Mouse (Mus musculus): Measurements from ENCODE around the gene Mlxipl. TPM values are rescaled to one million over a fixed set of nuclear protein-coding genes. Genes with fewer than 3 reads are reported as not detected.
"Not testable (repeated sequence)": the region's sequence is repeated elsewhere in the genome, so short reads cannot be mapped to it uniquely, and the experiment has no call there.

Gene Mlxipl
- 0.54 and 1.2 TPM in 2 replicates for polyA plus RNA-seq (2014; fragmentation: Nextera tagmentation; extraction: Ambion mirVana)

DNA sequence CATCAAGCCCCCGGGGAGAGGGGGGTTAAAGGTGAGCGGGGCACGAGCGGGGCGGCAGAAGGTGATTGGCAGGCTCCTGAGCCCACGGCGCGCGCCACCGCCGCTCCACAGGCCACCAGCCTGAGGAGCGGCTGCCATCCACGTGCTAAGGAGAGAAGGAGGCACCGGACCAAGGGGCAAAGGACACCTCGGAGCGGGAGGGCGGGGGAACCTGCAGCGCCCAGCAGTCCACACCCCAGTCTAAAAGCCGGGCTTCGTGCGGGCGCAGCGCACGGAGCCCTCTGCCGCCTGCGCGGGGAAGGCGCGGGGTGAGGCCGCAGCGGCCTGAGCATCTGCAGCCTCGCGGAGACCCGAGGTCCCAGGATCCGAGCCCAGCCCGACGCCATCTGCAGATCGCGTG, at the start of gene Mlxipl:
Gene Mlxipl, plus strand, starts transcription at position 238 of the 400 bp plus-strand sequence.
- Histone ChIP-seq H3K4me2 (peak within 1 kb of the TSS; percentile 39), H3K4me3 (ENCODE audit: low read depth, low read length) (peak within 1 kb of the TSS; percentile 6; the same call in 1 of the 2 replicates), H3K9me3 (replicated peaks; ENCODE audit: control insufficient read depth, low read length) (no peaks in the 10 kb centered on the region), H3K36me3 (ENCODE audit: control insufficient read depth, insufficient read depth, low read length) (no peaks in the 10 kb centered on the region), H3K27ac (ENCODE audit: low read depth, low read length) (no peak within 1 kb of the TSS), H3K9ac (ENCODE audit: low read depth, low read length) (no peak within 1 kb of the TSS), H3K27me3 (ENCODE audit: control insufficient read depth, insufficient read depth, low read length) (peaks cover 64% of the 10 kb centered on the region), H3K4me1 (ENCODE audit: control insufficient read depth, insufficient read depth, low read length) (no peaks in the 10 kb centered on the region)
- WGBS (ENCODE audit: insufficient replicate concordance) = 4% methylated on average over 36 of the region's 39 CpGs
- ATAC-seq (replicated peaks; ENCODE audit: insufficient number of reproducible peaks, low FRiP score, low TSS enrichment) = no peak

DNA sequence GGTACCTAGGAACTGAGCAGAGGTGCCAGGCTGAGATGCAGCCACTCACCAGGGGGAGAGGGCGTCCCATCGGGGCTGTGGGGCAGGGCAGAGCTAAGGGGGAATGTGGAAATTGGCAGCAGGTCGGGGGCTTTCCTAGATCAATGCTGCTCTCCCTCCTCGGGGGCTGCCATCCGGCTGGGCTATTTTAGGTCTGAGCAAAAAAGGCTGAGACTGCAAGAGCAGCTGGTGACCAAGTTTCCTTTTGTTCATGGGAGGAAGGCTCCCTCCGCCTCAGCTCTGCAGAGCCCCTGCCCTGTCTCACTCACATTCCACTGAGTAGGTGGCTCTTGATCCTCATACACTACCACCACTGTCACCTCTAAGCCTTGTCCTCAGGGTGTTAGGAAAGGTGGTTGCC, 49.6 kb upstream of the Mlxipl start:
- ATAC-seq (replicated peaks; ENCODE audit: insufficient number of reproducible peaks, low FRiP score, low TSS enrichment) = no peak
- H3K27ac ChIP-seq (ENCODE audit: low read depth, low read length) = no peak overlapping the region
- H3K4me2 ChIP-seq = no peak overlapping the region
- no peaks in the 10 kb centered on the region for H3K9me3 ChIP-seq (replicated peaks; ENCODE audit: control insufficient read depth, low read length)
- H3K27me3 ChIP-seq (ENCODE audit: control insufficient read depth, insufficient read depth, low read length) = no peaks in the 10 kb centered on the region
- no peak overlapping the region for H3K4me3 ChIP-seq (ENCODE audit: low read depth, low read length)
- H3K4me1 ChIP-seq (ENCODE audit: control insufficient read depth, insufficient read depth, low read length) = peaks cover 19% of the 10 kb centered on the region
- H3K36me3 ChIP-seq (ENCODE audit: control insufficient read depth, insufficient read depth, low read length) = peaks cover 4% of the 10 kb centered on the region
- no peak overlapping the region for H3K9ac ChIP-seq (ENCODE audit: low read depth, low read length)
- 37% methylated on average over 6 of the region's 6 CpGs for WGBS (ENCODE audit: insufficient replicate concordance)

DNA sequence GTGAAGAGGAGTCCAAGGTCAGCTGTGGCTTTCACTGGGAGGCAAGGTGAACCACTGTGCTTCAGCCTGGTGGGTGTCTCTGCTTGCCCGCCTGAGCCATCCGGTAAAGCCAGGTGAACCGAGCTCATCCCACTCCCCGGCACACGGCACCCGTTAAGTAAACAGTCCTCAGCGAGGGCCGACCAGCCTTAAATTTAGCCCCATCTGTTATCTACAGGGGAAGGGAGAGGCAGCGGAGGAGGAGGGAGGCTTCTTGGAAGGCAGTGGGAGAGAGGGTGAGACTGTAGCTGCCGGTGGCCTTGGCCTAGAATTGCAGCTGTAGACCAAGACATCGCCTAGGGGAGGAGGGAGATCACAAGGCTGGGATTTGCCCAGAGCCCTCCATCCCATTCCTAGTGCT, 48.9 kb upstream of the Mlxipl start:
- H3K4me2 ChIP-seq = no peak overlapping the region
- no peaks in the 10 kb centered on the region for H3K9me3 ChIP-seq (replicated peaks; ENCODE audit: control insufficient read depth, low read length)
- 35% methylated on average over 11 of the region's 11 CpGs for WGBS (ENCODE audit: insufficient replicate concordance)
- H3K9ac ChIP-seq (ENCODE audit: low read depth, low read length) = no peak overlapping the region
- peaks cover 8% of the 10 kb centered on the region for H3K36me3 ChIP-seq (ENCODE audit: control insufficient read depth, insufficient read depth, low read length)
- H3K4me1 ChIP-seq (ENCODE audit: control insufficient read depth, insufficient read depth, low read length) = peaks cover 15% of the 10 kb centered on the region
- H3K27me3 ChIP-seq (ENCODE audit: control insufficient read depth, insufficient read depth, low read length) = no peaks in the 10 kb centered on the region
- no peak overlapping the region for H3K27ac ChIP-seq (ENCODE audit: low read depth, low read length)
- H3K4me3 ChIP-seq (ENCODE audit: low read depth, low read length) = no peak overlapping the region
- ATAC-seq (replicated peaks; ENCODE audit: insufficient number of reproducible peaks, low FRiP score, low TSS enrichment) = no peak

DNA sequence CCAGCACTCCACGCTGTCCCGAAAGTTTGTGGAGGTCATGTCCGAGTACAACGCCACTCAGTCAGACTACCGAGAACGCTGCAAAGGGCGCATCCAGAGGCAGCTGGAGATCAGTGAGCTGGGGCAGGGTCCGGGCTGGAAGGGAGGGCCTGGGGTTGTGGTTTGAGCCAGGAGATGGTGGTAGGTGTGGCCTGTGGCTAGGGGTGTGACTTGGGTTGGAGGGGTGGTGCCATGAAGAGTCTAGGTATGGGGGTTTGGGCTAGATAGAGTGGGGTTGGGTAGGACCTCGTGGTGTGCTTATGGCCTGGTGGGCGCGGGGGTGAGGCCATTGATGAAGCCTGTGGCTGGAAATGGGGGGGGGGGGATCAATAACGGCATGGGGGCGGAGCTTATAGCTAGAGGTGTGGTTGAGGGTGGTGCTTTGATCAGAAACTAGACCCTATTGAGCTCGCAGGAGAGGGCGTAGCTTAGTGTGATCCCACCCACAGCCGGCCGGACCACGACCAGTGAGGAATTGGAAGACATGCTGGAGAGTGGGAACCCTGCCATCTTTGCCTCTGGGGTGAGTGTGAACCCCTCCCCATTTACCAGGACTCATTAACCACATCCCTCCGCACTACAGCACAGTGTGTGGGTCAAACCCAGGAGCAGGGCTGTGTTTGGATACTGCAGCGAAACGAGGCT, 47.4 kb upstream of the Mlxipl start:
- no peak overlapping the region for H3K4me3 ChIP-seq (ENCODE audit: low read depth, low read length)
- H3K4me1 ChIP-seq (ENCODE audit: control insufficient read depth, insufficient read depth, low read length) = peaks cover 15% of the 10 kb centered on the region
- peak; percentile 31; the same call in 1 of the 2 replicates for ATAC-seq (replicated peaks; ENCODE audit: insufficient number of reproducible peaks, low FRiP score, low TSS enrichment)
- no peak overlapping the region for H3K27ac ChIP-seq (ENCODE audit: low read depth, low read length)
- H3K9ac ChIP-seq (ENCODE audit: low read depth, low read length) = no peak overlapping the region
- H3K36me3 ChIP-seq (ENCODE audit: control insufficient read depth, insufficient read depth, low read length) = peaks cover 8% of the 10 kb centered on the region
- peak overlapping the region; percentile 30 for H3K4me2 ChIP-seq
- no peaks in the 10 kb centered on the region for H3K9me3 ChIP-seq (replicated peaks; ENCODE audit: control insufficient read depth, low read length)
- no peaks in the 10 kb centered on the region for H3K27me3 ChIP-seq (ENCODE audit: control insufficient read depth, insufficient read depth, low read length)
- WGBS (ENCODE audit: insufficient replicate concordance) = 34% methylated on average over 21 of the region's 21 CpGs

DNA sequence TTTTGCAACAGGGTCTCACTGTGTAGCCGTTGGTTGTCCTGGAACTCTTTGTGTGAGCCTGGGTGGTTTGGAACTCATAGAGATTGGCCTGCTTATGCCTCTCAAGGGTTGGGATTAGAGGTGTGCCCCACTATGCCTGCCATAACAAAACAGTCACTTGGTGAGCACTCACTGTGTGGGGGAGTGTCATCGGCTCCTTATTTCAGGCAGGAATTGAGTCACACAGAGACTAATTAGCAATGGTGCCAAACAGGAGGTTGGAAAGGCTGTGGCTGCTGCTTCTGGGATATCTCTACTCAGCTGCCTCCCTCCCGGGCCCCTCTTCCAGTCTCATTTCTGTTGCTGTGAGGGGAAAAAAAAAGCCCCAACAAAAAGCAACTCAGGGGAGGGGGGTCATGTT, 45.1 kb upstream of the Mlxipl start:
- H3K4me3 ChIP-seq (ENCODE audit: low read depth, low read length) = no peak overlapping the region
- no peak overlapping the region for H3K9ac ChIP-seq (ENCODE audit: low read depth, low read length)
- H3K27ac ChIP-seq (ENCODE audit: low read depth, low read length) = no peak overlapping the region
- H3K9me3 ChIP-seq (replicated peaks; ENCODE audit: control insufficient read depth, low read length) = no peaks in the 10 kb centered on the region
- H3K4me1 ChIP-seq (ENCODE audit: control insufficient read depth, insufficient read depth, low read length) = peaks cover 14% of the 10 kb centered on the region
- no peak overlapping the region for H3K4me2 ChIP-seq
- no peak for ATAC-seq (replicated peaks; ENCODE audit: insufficient number of reproducible peaks, low FRiP score, low TSS enrichment)
- 89% methylated on average over 3 of the region's 3 CpGs for WGBS (ENCODE audit: insufficient replicate concordance)
- peaks cover 16% of the 10 kb centered on the region for H3K36me3 ChIP-seq (ENCODE audit: control insufficient read depth, insufficient read depth, low read length)
- no peaks in the 10 kb centered on the region for H3K27me3 ChIP-seq (ENCODE audit: control insufficient read depth, insufficient read depth, low read length)

DNA sequence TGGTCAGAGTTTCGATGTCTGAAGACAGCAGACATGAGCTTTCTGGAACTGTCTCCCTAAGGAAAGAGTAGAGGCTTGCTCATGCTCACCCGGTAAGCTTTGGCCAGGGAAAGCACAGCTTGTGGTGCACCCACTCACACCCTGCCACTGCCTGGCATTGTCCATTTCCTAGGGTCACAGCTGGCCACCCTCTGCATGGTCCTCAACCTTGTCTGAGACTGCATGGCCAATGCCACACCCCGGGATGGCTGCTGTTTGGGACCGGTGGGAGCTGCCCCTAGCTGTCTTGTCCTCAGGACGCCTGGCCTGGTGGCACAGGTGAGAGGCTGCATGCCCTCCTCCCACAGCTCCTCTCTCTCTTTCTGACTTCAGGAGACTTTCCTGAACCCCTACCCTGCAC, 41.2 kb upstream of the Mlxipl start:
- H3K4me1 ChIP-seq (ENCODE audit: control insufficient read depth, insufficient read depth, low read length) = no peaks in the 10 kb centered on the region
- H3K4me3 ChIP-seq (ENCODE audit: low read depth, low read length) = no peak overlapping the region
- H3K9ac ChIP-seq (ENCODE audit: low read depth, low read length) = no peak overlapping the region
- ATAC-seq (replicated peaks; ENCODE audit: insufficient number of reproducible peaks, low FRiP score, low TSS enrichment) = no peak
- peaks cover 19% of the 10 kb centered on the region for H3K36me3 ChIP-seq (ENCODE audit: control insufficient read depth, insufficient read depth, low read length)
- H3K27me3 ChIP-seq (ENCODE audit: control insufficient read depth, insufficient read depth, low read length) = no peaks in the 10 kb centered on the region
- WGBS (ENCODE audit: insufficient replicate concordance) = 85% methylated on average over 5 of the region's 5 CpGs
- H3K9me3 ChIP-seq (replicated peaks; ENCODE audit: control insufficient read depth, low read length) = no peaks in the 10 kb centered on the region
- H3K27ac ChIP-seq (ENCODE audit: low read depth, low read length) = no peak overlapping the region
- H3K4me2 ChIP-seq = no peak overlapping the region

DNA sequence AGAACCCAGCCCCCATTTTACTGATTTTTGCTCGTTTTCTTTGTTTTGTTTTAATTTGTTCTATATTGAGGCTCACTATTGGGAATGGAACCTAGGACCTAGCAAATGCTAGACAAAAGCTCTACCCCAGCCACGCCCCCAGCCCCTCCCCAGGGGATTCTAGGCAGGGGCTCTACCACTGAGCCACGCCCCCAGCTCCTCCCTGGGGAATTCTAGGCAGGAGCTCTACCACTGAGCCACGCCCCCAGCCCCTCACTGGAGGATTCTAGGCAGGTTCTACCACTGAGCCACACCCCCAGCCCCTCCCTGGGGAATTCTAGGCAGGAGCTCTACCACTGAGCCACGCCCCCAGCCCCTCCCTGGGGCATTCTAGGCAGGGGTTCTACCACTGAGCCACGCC, 40.4 kb upstream of the Mlxipl start:
- ATAC-seq (replicated peaks; ENCODE audit: insufficient number of reproducible peaks, low FRiP score, low TSS enrichment); H3K4me2 ChIP-seq; H3K4me1 ChIP-seq (ENCODE audit: control insufficient read depth, insufficient read depth, low read length); H3K27me3 ChIP-seq (ENCODE audit: control insufficient read depth, insufficient read depth, low read length); H3K9me3 ChIP-seq (replicated peaks; ENCODE audit: control insufficient read depth, low read length); H3K27ac ChIP-seq (ENCODE audit: low read depth, low read length); H3K4me3 ChIP-seq (ENCODE audit: low read depth, low read length); H3K9ac ChIP-seq (ENCODE audit: low read depth, low read length): not testable (repeated sequence)
- peaks cover 22% of the 10 kb centered on the region for H3K36me3 ChIP-seq (ENCODE audit: control insufficient read depth, insufficient read depth, low read length)
- WGBS (ENCODE audit: insufficient replicate concordance) = 94% methylated on average over 6 of the region's 6 CpGs

DNA sequence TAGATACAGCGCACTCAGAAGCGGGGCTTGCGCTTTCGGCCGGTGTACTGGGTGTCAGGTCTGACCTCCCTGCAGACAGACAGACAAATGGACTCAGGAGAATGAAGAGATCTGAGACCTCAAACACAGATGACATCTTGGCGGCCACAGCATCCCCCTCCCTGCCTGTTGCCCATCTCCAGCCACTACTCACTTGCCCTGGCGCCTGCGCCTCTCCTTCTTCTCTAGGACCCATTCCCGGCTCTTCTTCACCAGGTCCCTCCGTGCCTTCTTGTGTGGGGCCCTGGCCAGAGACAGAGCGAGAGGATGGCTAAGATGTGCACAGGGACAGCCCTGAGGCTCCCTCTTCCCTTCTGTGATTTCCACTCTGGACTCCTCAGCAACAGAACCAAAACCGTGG, 36.3 kb upstream of the Mlxipl start:
- Histone ChIP-seq H3K27me3 (ENCODE audit: control insufficient read depth, insufficient read depth, low read length) (no peaks in the 10 kb centered on the region), H3K4me1 (ENCODE audit: control insufficient read depth, insufficient read depth, low read length) (no peaks in the 10 kb centered on the region), H3K4me3 (ENCODE audit: low read depth, low read length) (no peak overlapping the region), H3K9me3 (replicated peaks; ENCODE audit: control insufficient read depth, low read length) (no peaks in the 10 kb centered on the region), H3K27ac (ENCODE audit: low read depth, low read length) (no peak overlapping the region), H3K9ac (ENCODE audit: low read depth, low read length) (no peak overlapping the region), H3K36me3 (ENCODE audit: control insufficient read depth, insufficient read depth, low read length) (peaks cover 26% of the 10 kb centered on the region), H3K4me2 (no peak overlapping the region)
- no peak for ATAC-seq (replicated peaks; ENCODE audit: insufficient number of reproducible peaks, low FRiP score, low TSS enrichment)
- whole genome bisulfite sequencing (ENCODE audit: insufficient replicate concordance) = 78% methylated on average over 12 of the region's 12 CpGs

All from heart, embryonic 11.5 days (tissue).